Mouse (Mus musculus): Measurements from ENCODE around the gene Cybrd1. TPM values are rescaled to one million over a fixed set of nuclear protein-coding genes. Genes with fewer than 3 reads are reported as not detected.

Cybrd1 gene
- 1 to 10 TPM; 3.7 to 4.0 TPM for total RNA-seq (2021)

- no peak for DNase-seq
Observed at GRCm38 (mm10) chr2:71117797-71118708, at the start of gene Cybrd1. TSS of gene Cybrd1 (plus strand) at chr2:71117923.

DNA sequence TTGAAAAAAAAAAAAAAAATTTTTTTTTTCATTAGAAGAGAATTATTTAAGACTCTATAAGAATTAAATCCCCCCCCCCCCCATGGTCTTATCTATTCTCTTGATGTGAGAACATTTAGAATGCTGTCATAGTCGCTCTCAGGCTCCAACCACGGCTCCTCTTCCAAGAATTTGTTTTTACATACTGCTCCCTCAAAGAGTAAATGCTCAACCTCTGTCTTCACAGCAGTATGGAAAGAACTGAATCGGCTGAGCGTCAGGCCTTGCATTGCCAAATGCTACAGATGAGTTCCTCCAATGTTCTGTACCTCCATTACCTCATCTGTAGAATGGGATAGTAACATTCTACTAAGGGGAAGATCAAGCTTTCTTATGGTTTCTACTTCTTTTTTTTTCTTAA, 46.1 kb upstream of the Cybrd1 start:
- DNase-seq = no peak

DNA sequence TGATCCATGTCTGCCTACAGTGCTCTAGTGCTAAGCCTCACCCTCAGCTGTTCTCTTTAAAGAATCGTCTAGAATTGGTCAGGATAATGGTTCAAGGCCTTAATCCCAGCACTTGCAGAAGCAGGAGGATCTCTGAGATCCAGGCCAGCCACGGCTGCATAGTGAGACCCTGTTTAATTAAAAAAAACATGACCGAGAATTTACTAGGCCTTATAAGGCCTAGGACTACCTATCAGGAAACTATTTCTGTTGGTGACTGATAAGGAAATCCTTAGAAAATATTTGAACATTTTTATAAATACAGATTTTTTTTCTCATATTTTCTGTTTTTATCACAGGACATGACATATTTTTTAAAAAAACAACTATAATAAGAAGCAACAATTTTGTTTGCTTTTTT, 44.4 kb upstream of the Cybrd1 start:
- no peak for DNase-seq

DNA sequence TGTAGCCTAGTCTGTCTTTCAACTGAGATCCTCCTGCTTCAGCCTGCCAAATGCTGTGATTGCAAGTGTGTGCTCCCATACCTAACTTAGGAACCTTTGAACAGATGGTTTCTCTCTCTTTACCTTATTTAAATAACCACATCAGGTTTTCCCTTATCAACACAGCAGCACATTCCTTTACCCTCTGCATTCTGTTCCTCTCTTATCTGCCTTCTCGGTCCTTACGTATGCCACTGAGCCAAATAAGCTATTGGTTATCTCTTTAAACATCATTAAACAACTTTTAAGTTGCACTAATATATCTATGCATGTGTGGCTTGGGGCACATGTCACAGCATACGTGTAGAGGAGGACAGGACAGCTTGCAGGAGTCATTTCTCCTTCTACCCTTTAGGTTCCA, 43.9 kb upstream of the Cybrd1 start:
- DNase-seq = no peak

GRCm38 (mm10) chr2:71082416-71082815, 35.3 kb upstream of the Cybrd1 start:
- DNase-seq = peak; percentile 51 to 52

DNA sequence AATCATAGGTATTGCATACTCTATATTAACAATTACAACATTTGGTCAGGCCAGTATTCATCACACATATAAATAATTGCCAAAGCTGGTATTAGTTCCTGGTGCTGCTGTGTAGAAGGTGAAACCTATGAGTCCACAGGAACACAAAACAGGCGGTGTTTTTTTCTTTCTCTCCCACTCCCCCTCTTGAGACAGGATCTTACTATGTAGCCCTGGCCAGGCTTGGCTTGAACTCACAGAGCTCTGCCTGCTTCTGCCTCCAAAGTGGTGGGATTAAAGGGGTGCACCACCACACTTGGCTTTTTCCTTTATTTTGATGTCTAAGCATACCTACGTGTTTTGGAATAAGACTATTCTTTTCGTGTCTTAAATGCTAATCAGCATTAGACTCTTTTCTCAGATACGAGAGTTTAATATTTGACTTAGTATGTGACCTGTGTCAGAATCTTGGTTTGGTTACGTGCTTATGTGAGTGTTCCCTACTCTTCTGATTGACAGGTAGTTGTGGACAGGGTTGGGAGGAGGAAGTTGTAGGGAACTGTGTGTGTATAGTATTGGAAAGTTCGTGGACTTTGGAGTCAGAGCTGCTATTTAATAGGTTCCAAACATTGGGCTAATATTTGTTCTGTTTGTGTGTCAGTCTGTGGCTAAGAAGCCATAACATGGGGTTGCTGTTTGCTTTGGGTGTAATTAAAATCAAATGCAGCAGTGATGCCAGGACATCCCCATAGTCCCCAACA, 34.1 kb upstream of the Cybrd1 start:
- no peak for DNase-seq

GRCm38 (mm10) chr2:71089766-71090165, 28.0 kb upstream of the Cybrd1 start:
- no peak for DNase-seq

GRCm38 (mm10) chr2:71090660-71091445, 26.9 kb upstream of the Cybrd1 start:
- no peak for DNase-seq

DNA sequence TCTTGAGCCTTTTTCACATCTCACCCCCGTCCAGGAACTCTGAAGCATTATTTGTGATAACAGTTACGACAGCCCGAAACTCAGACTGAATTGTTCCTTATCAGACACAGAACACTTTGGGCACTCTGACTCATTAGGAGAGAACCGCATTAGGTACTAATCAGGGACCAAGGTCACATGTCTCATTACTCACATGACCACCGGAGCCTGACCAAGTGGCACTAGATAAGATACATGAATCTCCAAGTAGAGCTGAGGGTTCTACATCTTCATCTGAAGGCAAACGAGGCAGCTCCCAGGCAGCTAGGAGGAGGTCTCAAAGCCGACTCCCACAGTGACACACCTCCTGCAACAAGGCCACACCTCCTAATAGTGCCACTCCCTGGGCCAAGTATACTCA, 21.6 kb upstream of the Cybrd1 start:
- no peak for DNase-seq

GRCm38 (mm10) chr2:71102621-71103291, 15.0 kb upstream of the Cybrd1 start:
- no peak for DNase-seq

DNA sequence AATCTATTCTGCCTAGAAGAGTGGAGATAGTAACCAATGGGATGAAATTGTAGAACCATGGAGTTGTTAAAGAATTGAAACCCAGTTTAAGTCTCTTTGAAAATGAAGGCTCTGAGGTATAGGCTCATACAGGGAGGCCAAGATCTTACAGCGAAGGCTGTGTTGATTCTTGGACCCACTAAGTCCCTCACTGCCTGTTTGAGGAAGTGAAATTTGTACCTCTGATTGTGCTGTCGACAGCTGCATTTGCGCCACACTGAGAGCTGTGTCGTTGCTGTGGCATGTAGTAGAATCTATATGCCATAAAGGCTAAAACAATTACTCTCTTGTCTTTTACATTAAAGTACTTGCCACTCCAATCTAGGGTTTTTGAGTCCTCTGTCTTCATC, 14.4 kb upstream of the Cybrd1 start:
- DNase-seq = no peak

GRCm38 (mm10) chr2:71104696-71105095, 13.0 kb upstream of the Cybrd1 start:
- no peak for DNase-seq

DNA sequence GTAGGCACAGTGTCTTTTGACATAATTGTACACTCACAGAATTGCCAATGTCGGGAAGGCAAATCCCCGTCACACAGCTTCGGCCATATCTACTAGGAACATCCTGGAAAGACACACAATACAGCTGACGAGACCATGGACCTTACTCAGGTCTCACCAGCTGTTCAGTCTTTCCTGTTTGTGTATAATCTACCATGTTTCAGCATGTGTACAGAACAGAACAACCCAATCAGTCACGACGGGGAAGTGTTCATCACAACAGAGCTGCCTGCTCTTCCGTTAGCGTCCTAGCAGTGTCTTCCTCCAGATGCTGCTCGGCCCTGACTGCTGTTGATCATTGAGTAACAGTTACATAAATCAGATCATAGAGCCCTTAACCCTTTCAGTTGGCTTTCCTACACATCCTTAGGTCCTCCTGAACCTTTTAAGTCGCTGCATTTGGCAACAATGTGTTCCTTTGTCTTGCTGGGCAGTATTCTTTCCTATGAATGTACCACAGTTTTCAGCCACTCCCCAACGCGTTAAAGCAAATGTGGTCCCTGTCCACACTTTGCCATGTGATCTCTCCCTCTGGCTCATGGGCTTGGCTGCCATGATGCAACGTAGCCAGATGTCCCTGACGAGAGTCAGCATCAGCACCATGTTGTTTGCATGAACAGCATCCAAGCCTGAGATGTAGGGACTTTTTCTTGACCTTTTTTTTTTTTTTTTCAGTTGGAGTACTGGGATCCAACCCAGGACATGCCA, 12.1 kb upstream of the Cybrd1 start:
- no peak for DNase-seq

DNA sequence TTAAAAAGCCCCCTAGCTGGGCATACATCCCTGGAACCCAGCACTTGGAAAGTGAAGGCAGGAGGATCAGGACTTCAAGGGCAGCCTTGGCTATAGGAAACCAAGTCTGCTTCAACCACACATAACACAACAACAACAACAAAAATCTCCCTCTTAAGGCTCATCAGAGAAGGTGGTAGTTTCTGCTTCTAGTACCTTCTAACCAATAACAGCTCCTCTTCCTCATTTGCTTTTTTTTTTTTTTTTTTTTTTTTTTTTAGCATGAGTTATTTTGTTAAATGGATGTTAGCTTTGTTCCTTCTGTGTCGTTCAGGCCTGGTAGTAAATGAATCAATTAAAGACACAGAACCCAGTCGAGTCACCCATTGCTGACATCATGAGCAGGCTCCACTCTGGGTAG, 10.5 kb upstream of the Cybrd1 start:
- no peak for DNase-seq

DNA sequence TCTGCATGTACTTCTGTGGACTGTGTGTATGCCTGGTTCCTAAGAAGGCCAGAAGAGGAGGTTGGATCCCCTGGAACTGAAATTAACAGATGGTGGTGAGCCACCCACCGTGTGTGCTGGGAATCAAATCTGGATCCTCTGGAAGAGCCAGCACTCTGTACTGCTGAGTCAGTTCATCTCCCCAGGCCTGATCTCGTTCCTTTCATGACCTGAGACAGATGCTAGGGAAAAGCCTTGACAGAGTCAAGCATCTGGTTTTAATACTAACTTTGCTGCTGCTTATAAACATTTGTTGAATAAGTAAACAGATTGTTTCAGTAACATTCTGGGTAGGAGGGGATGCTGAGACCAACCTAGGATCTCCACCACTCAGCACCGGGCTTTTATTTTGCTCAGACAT, 9.2 kb upstream of the Cybrd1 start:
- no peak for DNase-seq

DNA sequence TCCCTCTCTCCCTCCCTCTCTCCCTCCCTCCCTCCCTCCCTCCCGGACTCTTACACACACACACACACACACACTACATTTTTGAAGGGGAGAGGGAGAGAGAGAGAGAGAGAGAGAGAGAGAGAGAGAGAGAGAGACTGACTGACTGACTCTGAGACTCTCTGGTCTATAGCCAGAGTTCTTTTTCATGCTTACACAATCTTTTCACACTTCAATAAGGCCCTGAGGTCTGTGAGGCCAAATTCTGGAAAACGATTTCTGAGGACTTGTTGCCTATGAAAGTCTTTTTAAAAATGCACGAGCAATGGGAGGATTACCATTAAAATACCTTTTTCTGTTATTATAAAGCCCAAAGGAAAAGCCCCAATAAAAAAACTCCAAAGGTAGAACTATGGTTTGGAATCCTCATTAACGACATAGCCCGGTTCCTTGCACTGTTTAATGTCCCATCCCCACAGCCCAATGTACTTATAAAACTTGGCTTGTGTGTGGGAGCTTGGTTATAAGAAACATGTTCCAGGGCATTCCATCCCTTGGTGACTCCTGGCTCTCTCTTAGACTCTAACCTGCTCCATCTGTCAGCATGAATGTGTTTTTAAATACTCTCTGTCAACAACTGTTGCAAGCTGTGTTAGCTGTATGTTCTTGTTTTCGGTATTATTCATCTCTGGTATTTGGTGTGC, 4.1 kb upstream of the Cybrd1 start:
- no peak for DNase-seq

DNA sequence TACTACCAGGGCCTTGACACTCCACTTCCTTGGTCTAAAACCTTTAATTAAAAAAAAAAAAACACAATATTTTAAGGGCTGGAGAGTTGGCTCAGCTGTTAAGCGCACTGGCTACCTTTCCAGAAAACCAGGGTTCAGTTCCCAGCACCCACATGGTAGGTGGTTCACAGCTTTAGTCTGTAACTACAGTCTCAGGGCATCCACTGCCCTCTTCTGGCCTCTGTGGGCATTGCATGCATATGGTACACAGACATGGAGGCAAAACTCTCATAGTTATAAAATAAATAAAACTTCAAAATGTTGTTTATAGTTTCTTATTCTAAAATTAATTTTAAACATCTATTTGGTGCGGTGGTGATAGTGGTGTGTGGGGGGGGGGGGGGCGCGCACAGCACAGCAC, 1.6 kb upstream of the Cybrd1 start:
- DNase-seq = no peak

DNA sequence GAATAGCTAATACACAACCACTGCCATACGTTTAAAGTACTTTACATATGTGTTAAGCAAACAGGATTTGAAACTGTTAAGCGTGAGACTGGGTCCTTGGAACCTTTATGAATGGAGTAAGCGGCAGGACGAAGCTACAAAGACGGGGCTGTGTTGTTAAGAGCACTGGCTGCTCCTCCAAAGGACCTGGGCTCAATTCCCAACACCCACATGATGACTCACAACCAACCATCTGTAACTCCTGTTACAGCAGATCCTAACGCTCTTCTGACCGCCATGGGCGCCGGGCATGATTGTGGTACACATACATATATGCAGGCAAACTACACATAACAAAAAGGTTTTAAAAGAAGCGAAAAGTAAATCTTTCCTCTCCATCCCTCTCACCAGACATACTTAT, 3.1 kb downstream of the Cybrd1 start:
- peak; percentile 40 to 59 for DNase-seq

DNA sequence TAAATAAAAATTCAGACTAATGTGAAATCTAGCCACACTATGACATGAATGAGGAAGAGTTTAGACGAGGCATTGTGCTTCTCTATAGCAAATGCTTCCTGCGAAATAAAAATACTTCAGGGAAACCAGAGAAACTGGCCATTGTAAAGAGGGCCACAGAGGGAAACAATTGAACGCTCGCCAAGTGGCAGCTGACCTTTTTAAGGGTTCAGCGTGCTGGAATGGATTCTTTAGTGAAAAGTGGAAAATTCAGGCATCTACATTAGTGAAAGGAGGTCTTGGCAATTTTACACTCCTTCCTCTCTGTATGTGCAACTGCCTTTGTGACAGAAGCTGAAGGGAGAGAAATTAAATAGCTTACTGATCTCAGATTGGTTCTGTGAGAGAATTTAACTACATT, 3.7 kb downstream of the Cybrd1 start:
- no peak for DNase-seq

DNA sequence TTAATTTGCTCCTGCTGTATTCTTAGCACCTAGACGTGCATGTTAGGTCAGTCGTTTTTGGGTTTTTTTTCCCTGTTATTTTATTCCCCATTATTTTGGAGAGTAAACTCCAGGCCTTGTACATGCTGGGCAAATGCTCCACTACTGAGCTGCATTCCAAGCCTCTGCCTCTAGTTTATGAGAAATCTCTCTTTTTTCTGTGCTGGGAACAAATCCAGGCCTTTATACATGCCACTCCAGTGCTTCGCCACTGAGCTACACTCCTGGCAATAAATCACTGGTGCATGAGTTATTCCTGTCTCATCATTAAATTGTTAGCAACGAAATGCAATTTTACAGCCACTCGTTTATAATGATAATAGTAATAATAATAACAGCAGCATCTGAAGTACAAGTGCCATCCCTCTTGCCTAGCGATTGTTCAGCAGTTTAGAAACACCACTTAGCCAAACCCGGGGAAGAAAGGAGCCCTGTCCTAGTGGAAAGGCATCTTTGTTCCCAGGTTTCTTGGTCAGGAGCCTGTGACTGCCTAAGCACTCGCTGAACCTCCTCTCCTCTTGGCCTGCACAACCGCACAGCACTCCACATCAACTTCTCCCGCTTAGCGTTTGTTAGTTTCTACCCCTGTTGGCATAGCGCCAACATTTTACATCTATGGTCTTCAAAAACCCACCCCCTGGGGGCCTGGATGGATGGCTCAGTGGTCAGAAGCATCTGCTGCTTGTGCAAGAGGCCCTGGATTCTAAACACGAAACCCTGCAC, 4.7 kb downstream of the Cybrd1 start:
- no peak for DNase-seq
